ENCODE assay signal across 26 mouse cellular contexts in the genomic region with DNA sequence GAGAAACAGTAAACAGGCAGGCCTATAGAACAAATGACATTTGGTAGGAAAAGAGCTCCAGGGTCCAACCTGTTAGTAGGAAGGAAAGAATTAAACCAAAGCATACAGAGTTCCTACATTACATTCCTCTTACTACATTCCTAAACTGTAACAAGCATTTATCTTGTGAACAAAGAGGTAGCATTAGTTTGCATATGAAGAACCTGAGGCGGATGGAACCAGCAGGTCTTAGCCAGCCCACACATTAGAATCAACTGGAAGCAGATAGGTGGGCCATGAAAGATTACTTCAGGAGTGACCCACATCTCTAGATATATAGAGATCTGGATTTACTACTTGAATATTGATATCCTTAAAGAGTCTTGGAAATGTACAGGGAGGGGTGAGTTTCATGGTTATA.
"Had no signal": no experiment of that assay in that cellular context is flagged by ENCODE, and none has a peak within 500 bp of the region (broad histone marks: within the 10 kb centered on the region; RNA-seq: fewer than 3 reads in every experiment).

No protein-coding gene starts in this region.

- H3K4me1 ChIP-seq: heart, embryonic 15.5 days; hindbrain, embryonic 13.5 days; hindbrain, embryonic 15.5 days; kidney, embryonic 15.5 days; limb, embryonic 10.5 days; limb, embryonic 12.5 days had no signal

- H3K27ac ChIP-seq: heart, adult 2 months; heart, embryonic 13.5 days; heart, embryonic 15.5 days; hindbrain, embryonic 13.5 days; hindbrain, embryonic 15.5 days; hindbrain, postnatal 0 days; kidney, embryonic 15.5 days; kidney, postnatal 0 days; limb, embryonic 10.5 days; limb, embryonic 12.5 days; liver, embryonic 14.5 days had no signal

- H3K4me2 ChIP-seq: heart, embryonic 11.5 days; heart, embryonic 13.5 days; heart, embryonic 15.5 days; hindbrain, embryonic 13.5 days; hindbrain, embryonic 15.5 days; kidney, embryonic 15.5 days; limb, embryonic 12.5 days; liver, embryonic 11.5 days had no signal

- H3K9ac ChIP-seq: heart, embryonic 13.5 days; heart, embryonic 15.5 days; hindbrain, embryonic 13.5 days; hindbrain, embryonic 15.5 days; kidney, embryonic 15.5 days; limb, embryonic 12.5 days; liver, embryonic 14.5 days had no signal

- H3K36me3 ChIP-seq: heart, embryonic 13.5 days; heart, embryonic 15.5 days; hindbrain, embryonic 13.5 days; hindbrain, embryonic 15.5 days; kidney, embryonic 15.5 days; limb, embryonic 10.5 days; limb, embryonic 12.5 days had no signal

- DNase-seq: gastrocnemius, postnatal 14 days; gastrocnemius, postnatal 36 days; heart, adult 2 months; heart, postnatal 14 days; heart, postnatal 36 days; kidney, adult 11 months; kidney, adult 2 months; kidney, adult 9 months; kidney, postnatal 14 days; kidney, postnatal 36 days; layer of hippocampus, adult 9-11 months; layer of hippocampus, postnatal 36 days; liver had no signal

- H3K27me3 ChIP-seq: heart, embryonic 13.5 days; heart, embryonic 15.5 days; hindbrain, embryonic 13.5 days; hindbrain, embryonic 15.5 days; kidney, embryonic 15.5 days; limb, embryonic 12.5 days had no signal

- ATAC-seq: hindbrain, postnatal 0 days; intestine, embryonic 16.5 days had no signal

- H3K9me3 ChIP-seq: heart, embryonic 13.5 days; heart, embryonic 15.5 days; hindbrain, embryonic 13.5 days; hindbrain, embryonic 15.5 days; kidney, embryonic 15.5 days; limb, embryonic 10.5 days; limb, embryonic 12.5 days had no signal

- H3K4me3 ChIP-seq: heart, adult 2 months; heart, embryonic 13.5 days; heart, embryonic 15.5 days; hindbrain, embryonic 13.5 days; hindbrain, embryonic 15.5 days; kidney, embryonic 15.5 days; limb, embryonic 10.5 days; limb, embryonic 12.5 days had no signal
